Mouse (Mus musculus): ENCODE measurements around the gene Ntrk1. TPM values are rescaled to one million over a fixed set of nuclear protein-coding genes. Genes with fewer than 3 reads are reported as not detected.

The Ntrk1 gene
- total RNA-seq, 2 experiments from 2014 or later: not detected

DNA sequence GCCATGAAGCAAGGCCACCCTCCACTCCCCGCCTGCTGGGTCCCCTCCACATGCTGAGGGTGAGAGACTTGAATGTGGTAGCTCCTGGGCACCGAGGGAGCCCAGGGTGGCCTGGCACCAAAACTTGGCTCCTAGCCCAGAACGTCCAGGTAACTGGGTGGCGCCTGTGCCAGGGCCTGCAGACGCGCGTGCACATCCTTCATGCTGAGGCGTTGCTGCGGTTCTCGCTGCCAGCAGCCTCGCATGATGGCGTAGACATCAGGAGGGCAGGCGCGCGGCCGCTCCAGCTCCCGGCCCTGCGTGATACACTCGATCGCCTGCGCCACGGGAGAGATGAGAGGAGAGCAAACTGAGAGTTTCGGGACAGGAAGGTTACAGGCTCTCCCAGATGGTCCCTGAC, 16.7 kb downstream of the Ntrk1 start:
- no peak for DNase-seq
- H3K27ac ChIP-seq: no peak overlapping the region
- H3K4me3 ChIP-seq: no peak overlapping the region
- intact Hi-C loops (cut with DNase I): no loop called here
- no peak for TF ChIP-seq CTCF (IDR thresholded peaks at IDR 0.05)

DNA sequence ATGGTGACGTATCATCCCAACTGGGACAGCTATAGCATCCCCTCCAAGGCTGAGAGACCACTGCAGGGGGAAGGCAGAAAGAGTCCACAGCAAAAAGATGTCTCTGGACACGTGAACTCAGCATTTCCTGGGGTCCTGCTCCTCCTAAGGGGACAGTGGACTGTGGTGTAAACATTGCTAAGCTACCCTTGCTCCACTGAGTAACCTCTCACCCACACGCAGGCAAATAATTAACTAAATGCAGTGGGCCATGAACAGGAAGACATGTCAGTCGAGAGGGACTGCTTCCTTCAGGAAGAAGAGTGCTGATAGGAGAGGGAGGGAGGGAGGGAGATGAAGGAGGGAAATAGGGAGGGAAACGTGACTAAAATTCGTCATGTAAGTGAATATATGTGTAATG, 23.9 kb downstream of the Ntrk1 start:
- DNase-seq: no peak
- no peak for TF ChIP-seq CTCF (IDR thresholded peaks at IDR 0.05)
- intact Hi-C loops (cut with DNase I): no loop called here
- Histone ChIP-seq H3K27ac (no peak overlapping the region), H3K4me3 (no peak overlapping the region)

DNA sequence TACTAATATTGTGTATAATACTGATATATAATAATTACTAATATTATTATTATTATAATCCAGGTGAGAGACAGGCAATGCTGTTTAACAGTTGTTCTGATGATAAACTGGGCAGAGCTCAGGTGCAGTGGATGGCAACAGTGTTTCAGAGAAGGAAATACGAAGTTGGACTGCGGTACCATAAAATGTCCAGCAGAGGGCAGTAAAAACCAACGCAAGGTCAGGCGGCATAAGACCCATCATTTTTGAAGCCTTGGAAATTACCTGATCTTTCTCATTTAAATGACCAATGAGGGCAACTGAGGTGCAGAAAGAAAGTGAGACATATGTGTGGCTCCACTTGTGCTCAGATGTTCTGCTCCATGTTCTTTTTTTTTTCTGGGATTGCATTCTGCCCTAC, 24.7 kb downstream of the Ntrk1 start:
- peak; percentile 41 for DNase-seq
- TF ChIP-seq CTCF (IDR thresholded peaks at IDR 0.05): peak; percentile 89
- no peak overlapping the region for H3K4me3 ChIP-seq
- intact Hi-C loops (cut with DNase I): loop anchor here (1.0 kb wide), 1 partner anchor 46 kb away; no protein-coding TSS in a partner anchor
- H3K27ac ChIP-seq: no peak overlapping the region

DNA sequence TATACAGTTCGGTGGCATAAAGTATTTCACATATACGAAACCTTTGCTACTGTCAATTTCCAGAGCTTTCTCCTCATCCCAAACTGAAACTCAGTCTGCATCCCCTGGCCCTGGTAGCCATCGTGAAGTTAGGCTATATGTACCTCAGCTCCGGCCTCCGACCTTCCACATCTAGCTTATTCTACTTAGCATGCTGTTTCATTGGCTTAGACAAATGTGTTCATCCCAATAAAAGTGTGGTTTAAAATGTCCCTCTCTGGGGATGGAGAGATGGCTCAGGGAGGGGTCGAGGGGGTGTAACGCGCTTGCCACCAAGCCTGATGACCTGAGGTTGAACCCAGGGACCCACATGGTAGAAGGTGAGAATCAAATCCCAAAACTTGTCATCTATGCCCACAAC, 25.5 kb downstream of the Ntrk1 start:
- TF ChIP-seq CTCF (IDR thresholded peaks at IDR 0.05): no peak
- Histone ChIP-seq H3K4me3 (peak overlapping the region; percentile 74), H3K27ac (no peak overlapping the region; the same call in 1 of the 2 replicates)
- no peak for DNase-seq
- intact Hi-C loops (cut with DNase I): loop anchor here (1.0 kb wide), 1 partner anchor 13 kb away; no protein-coding TSS in a partner anchor

DNA sequence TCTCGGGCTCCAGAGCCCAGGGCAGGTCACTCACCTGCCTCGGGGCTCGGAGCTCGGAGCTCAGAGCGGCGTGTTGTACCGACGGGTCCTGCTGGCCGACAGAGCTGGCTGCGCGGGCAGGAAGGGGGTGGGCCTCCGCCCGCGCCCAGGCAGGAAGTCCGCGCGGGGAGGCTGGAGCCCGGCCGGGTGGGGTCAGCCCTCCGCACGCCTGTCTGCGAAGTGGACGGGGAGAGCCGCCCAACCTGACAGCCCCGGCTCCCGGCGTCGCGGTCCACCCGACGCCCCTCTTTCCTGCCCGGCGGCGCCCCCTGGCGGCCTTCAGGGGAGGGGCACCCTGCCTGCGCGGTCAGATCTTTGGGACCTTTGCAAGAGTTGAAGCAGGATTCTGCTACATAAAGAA, 26.1 kb downstream of the Ntrk1 start:
- peak; percentile 100; the same call in 1 of the 2 replicates for TF ChIP-seq CTCF (IDR thresholded peaks at IDR 0.05)
- intact Hi-C loops (cut with DNase I): loop anchor here (1.0 kb wide), 1 partner anchor 13 kb away; no protein-coding TSS in a partner anchor
- DNase-seq: peak; percentile 88
- Histone ChIP-seq H3K27ac (peak overlapping the region; percentile 81), H3K4me3 (peak overlapping the region; percentile 74)

DNA sequence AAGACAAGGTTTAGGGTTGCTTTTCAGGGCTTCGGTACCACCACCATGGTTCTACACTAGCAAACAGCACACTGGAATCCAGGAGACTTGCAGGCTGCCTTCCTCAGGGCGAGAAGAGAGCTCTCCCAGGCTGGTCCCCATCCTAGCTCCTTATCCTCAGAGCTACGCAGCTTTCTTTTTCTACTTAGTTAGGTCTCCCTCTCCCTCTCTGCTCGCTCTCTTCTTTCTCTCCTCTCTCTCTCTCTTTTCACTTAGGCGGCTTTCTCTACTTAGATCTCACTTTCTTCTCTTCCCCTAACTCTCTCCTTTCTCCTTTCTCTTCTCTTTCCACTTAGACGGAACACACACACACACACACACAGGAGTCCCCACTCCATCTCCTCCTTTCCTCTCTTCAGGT, 26.5 kb downstream of the Ntrk1 start:
- Histone ChIP-seq H3K4me3 (peak overlapping the region; percentile 74), H3K27ac (peak overlapping the region; percentile 81)
- intact Hi-C loops (cut with DNase I): no loop called here
- no peak for DNase-seq
- TF ChIP-seq CTCF (IDR thresholded peaks at IDR 0.05): no peak

DNA sequence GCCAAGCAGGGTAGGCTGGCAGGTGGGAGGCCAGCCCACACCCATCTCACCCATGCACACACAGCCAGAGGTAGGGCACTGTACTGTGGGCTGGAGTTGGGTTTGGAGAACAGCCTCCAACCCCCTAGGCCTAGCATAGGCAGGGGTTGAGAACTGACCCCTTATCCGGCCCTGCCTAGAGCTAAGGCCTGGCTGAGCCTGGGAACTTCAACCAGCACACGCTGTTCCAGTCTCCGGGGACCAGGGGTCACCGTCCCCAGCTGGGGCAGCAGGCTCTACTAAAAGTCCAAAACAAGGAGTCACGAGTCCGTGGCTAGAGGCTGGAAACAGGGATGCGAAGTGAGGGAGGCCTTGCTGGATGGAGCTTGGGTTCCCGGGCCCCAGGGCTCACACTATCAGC, 27.2 kb downstream of the Ntrk1 start:
- DNase-seq: peak; percentile 53
- Histone ChIP-seq H3K4me3 (peak overlapping the region; percentile 74), H3K27ac (peak overlapping the region; percentile 81)
- TF ChIP-seq CTCF (IDR thresholded peaks at IDR 0.05): no peak
- intact Hi-C loops (cut with DNase I): no loop called here

DNA sequence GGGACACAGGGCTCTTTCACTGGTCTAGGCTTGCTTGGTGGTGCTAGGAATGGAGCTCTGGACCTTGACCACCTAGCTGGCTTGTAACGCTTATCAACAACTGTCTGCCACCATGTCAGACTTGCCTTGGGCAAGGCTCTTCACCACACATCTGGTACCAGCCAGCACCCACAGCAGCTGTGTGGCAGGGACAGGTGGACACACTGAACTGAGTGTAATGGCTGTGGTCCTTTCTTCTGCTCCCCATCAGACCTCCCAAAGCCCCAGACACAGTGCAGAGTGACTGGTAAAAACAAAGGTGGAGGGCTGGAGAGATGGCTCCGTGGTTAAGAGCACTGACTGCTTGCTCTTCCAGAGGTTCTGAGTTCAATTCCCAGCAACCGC, 28.7 kb downstream of the Ntrk1 start:
- H3K4me3 ChIP-seq: peak overlapping the region; percentile 74
- DNase-seq: no peak
- intact Hi-C loops (cut with DNase I): no loop called here
- no peak for TF ChIP-seq CTCF (IDR thresholded peaks at IDR 0.05)
- peak overlapping the region; percentile 81 for H3K27ac ChIP-seq

DNA sequence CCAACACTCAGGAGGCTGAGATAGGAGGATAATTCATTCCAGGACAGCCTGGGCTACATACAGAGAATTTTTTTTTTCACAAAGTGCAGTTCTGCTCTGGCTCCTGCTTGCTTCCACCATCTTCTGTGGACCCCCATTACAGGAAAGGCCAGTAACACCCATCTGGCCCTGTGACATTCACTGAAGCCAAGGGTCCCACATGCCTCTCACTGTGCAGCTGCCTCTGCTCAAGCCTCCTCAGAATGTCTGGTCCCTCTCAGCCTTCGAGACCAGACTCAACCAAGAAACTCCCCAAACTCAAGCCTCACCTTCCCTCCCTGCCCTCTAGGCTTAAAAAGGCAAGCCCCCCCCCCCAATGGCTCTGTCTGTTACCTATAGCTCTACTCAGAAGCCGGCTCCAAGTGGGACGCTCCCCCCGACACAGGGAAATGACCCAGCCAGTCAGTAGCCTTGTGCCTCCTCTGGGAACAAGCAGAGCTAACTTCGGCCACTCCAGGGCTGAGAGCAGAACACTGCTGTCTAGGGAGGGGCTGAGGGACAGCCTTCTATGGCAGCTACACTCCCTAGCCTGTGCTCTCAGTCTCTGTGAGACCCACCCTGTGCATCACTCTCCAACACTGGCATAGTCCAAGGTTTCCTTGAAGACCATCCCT, 29.2 kb downstream of the Ntrk1 start:
- no peak for DNase-seq
- Histone ChIP-seq H3K27ac (peak overlapping the region; percentile 81), H3K4me3 (peak overlapping the region; percentile 74)
- no peak for TF ChIP-seq CTCF (IDR thresholded peaks at IDR 0.05)
- intact Hi-C loops (cut with DNase I): no loop called here

DNA sequence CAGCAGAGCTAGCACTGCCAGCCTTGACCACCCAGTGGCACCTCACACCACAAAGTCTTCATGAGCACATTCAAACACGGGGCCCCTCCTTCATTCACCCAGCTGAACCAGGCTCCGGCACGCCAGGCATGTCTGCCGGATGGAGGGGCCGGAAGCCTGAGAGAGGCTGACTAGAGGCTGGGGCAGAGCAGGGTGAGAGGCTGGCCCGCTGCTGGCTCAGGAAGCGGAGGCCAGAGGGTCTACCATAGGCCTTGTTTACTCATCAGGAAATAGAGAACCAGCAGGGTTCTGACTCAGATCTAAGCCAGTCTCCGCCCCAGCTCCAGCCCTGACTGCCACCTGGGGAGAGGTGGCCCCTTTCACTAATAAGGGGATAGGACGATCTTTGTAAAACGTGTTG, 29.9 kb downstream of the Ntrk1 start:
- peak overlapping the region; percentile 74 for H3K4me3 ChIP-seq
- peak overlapping the region; percentile 81 for H3K27ac ChIP-seq
- TF ChIP-seq CTCF (IDR thresholded peaks at IDR 0.05): no peak
- intact Hi-C loops (cut with DNase I): no loop called here
- DNase-seq: peak; percentile 55

DNA sequence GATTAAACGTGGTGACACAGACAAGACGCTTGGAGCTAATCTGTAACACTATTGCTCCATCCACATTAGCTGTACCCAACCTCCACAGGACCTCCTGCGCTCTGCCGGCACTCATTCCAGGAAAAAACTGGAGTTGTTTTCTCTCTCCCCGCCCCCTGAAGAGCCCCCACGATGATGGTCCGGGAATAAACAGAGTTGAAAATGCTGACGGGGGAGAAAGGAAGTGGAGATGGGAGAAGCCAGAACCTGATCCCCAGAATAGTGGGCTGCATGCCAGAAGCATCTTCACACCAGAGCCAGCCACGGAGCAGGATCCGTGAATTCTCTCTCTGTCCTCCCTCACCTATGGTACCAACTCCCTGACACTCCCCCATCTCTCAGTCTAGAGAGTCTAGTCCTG, 30.5 kb downstream of the Ntrk1 start:
- Histone ChIP-seq H3K4me3 (peak overlapping the region; percentile 74), H3K27ac (peak overlapping the region; percentile 81)
- intact Hi-C loops (cut with DNase I): no loop called here
- DNase-seq: no peak
- no peak for TF ChIP-seq CTCF (IDR thresholded peaks at IDR 0.05)

DNA sequence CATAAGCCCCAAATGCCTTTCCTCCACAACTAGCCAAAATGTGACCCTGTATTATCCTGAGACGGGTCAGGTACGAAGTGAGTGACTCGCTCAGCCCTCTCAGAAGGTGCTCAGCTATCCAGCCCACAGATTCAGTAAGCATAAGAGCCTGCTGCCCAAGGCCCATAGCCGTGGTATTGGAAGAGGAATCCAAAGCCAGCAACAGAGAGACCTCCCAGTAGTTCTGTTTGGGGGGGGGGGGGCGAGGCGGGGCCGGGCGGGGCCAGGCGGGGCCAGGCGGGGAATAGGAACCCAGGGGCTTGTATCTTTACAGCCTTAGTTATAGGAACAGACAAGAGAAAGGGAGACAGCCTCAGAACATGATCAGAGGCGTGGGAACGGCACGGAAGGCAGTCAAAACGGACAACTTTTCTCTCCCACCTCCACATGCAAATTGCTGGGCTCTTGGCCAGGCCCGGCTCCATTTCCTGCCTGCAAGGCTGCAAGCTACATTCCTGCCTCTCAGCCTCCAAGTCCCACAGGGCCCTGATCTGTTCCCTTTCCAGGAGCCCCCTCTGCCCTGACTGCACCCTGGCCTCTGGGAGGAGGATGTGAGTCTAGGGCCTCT, 31.2 kb downstream of the Ntrk1 start:
- 0 out of 2 replicates have a peak, but pooled peaks have one; percentile 6 for TF ChIP-seq CTCF (IDR thresholded peaks at IDR 0.05)
- DNase-seq: peak; percentile 78
- H3K27ac ChIP-seq: peak overlapping the region; percentile 81
- intact Hi-C loops (cut with DNase I): no loop called here
- H3K4me3 ChIP-seq: peak overlapping the region; percentile 74

DNA sequence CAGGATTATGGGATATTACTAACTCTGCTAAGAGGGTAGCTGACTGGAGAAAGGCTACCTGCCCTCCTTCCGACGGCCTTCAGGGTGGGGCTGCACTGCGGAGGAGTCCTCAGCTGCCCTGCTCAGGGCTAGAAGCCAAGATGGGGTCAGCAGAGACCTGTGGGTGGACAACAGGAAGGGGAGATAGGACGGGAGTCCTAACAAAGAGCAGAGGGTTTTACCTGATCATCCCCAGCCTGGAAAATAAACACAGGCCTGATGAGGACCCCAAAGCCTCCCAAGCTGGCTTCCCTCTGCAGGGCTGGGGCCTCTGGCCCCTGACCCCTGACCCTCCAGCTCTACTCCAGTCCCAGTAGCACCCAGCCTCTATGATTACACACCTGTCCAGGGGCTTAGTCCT, 31.8 kb downstream of the Ntrk1 start:
- intact Hi-C loops (cut with DNase I): no loop called here
- TF ChIP-seq CTCF (IDR thresholded peaks at IDR 0.05): no peak
- no peak for DNase-seq
- Histone ChIP-seq H3K4me3 (peak overlapping the region; percentile 74), H3K27ac (peak overlapping the region; percentile 81)
